Mouse (Mus musculus) liver, adult 2 months (tissue): Measurements from ENCODE around the gene Cd302.

Experiments
- CTCF ChIP-seq: fragments of 200-500 bp; IDR thresholded peaks from 2 replicates; pipeline ENCODE4 v1.5.1; 2011; ENCODE audit warnings: low read depth, low read length, control low read depth
- POLR2A ChIP-seq: fragments of 200-500 bp; IDR thresholded peaks from 2 replicates; pipeline ENCODE4 v1.6.1; 2011; ENCODE audit warnings: low read length, control low read depth; ENCODE audit not compliant: insufficient read depth; ENCODE audit errors: extremely low read depth

GRCm38 (mm10) chr2:60282625-60283024, 1.7 kb downstream of the Cd302 start:
- TF ChIP-seq POLR2A (no peak), CTCF (no peak)
